ENCODE assay signal across 8 mouse cellular contexts in the genomic region with DNA sequence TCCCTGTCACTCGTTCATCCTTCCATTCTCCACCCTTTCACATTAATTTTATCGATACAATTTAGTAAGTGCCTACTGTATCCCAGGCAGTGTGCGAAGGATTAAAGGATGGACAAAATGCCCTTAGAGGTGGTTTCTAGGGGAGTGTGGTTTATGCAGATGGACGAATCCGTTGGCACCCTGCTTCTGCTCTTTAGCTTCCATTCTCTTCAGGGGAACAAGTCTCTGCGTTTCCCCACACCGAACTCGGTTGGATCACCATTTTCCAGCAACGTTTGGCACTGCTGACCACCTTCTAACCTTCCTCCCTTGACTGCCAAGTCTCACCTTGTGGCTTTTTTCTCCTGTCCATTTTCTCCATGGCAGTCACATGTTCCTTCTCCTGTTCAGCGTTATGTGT. TPM values are rescaled to one million over a fixed set of nuclear protein-coding genes. Genes with fewer than 3 reads are reported as not detected.
A peak's percentile ranks its signal among the peaks of the same experiment; 100 is the strongest.
DNase-seq lines count a peak whose midpoint lies in the region; ATAC-seq lines count a peak whose summit lies in the region.

No protein-coding gene starts in this region.

- no peaks in the 10 kb centered on the region for H3K27me3 ChIP-seq in neural tube, embryonic 11.5 days (ENCODE audit: control insufficient read depth, insufficient read depth, low read length)
- H3K27me3 ChIP-seq in limb, embryonic 13.5 days = no peaks in the 10 kb centered on the region
- H3K27me3 ChIP-seq in stomach, embryonic 15.5 days (replicated peaks) = no peaks in the 10 kb centered on the region

- no peaks in the 10 kb centered on the region for H3K9me3 ChIP-seq in neural tube, embryonic 11.5 days (ENCODE audit: control insufficient read depth, low read length)
- no peaks in the 10 kb centered on the region for H3K9me3 ChIP-seq in limb, embryonic 13.5 days
- H3K9me3 ChIP-seq in stomach, embryonic 15.5 days = no peaks in the 10 kb centered on the region

- H3K27ac ChIP-seq in neural tube, embryonic 11.5 days (ENCODE audit: low read depth, low read length) = peak overlapping the region; percentile 54
- peak overlapping the region; percentile 91; the same call in 1 of the 2 replicates for H3K27ac ChIP-seq in limb, embryonic 13.5 days
- H3K27ac ChIP-seq in stomach, embryonic 15.5 days = peak overlapping the region; percentile 82; the same call in 1 of the 2 replicates

- no peak for ATAC-seq in cerebellum, adult (ENCODE audit: insufficient number of reproducible peaks, low FRiP score, low TSS enrichment)
- no peak for ATAC-seq in neural tube, embryonic 11.5 days (ENCODE audit: insufficient read depth, low FRiP score, low TSS enrichment)
- ATAC-seq in limb, embryonic 13.5 days (ENCODE audit: low FRiP score, low read depth) = no peak
- ATAC-seq in stomach, embryonic 15.5 days (ENCODE audit: insufficient read depth, low FRiP score, low read depth) = no peak

- peaks cover 6% of the 10 kb centered on the region for H3K4me1 ChIP-seq in neural tube, embryonic 11.5 days (ENCODE audit: control insufficient read depth, insufficient read depth, low read length)
- peaks cover 31% of the 10 kb centered on the region for H3K4me1 ChIP-seq in limb, embryonic 13.5 days
- peaks cover 3% of the 10 kb centered on the region; the same call in 1 of the 2 replicates for H3K4me1 ChIP-seq in stomach, embryonic 15.5 days

- H3K9ac ChIP-seq in neural tube, embryonic 11.5 days (ENCODE audit: low read length) = peak overlapping the region; percentile 92
- peak overlapping the region; percentile 96 for H3K9ac ChIP-seq in limb, embryonic 13.5 days
- H3K9ac ChIP-seq in stomach, embryonic 15.5 days = peak overlapping the region; percentile 83; the same call in 1 of the 2 replicates

- WGBS in neural tube, embryonic 11.5 days = 17% methylated on average over 10 of the region's 10 CpGs
- WGBS in limb, embryonic 13.5 days = 18% methylated on average over 10 of the region's 10 CpGs
- 11% methylated on average over 10 of the region's 10 CpGs for WGBS in stomach, embryonic 15.5 days

- H3K4me3 ChIP-seq in neural tube, embryonic 11.5 days (ENCODE audit: low read depth, low read length) = peak overlapping the region; percentile 90
- peak overlapping the region; percentile 91 for H3K4me3 ChIP-seq in limb, embryonic 13.5 days
- peak overlapping the region; percentile 93 for H3K4me3 ChIP-seq in stomach, embryonic 15.5 days (replicated peaks)

- H3K36me3 ChIP-seq in neural tube, embryonic 11.5 days (ENCODE audit: control insufficient read depth, insufficient read depth, low read length) = peaks cover 7% of the 10 kb centered on the region; the same call in 1 of the 2 replicates
- H3K36me3 ChIP-seq in limb, embryonic 13.5 days = peaks cover 67% of the 10 kb centered on the region
- H3K36me3 ChIP-seq in stomach, embryonic 15.5 days = peaks cover 26% of the 10 kb centered on the region

- DNase-seq in cerebellum, adult 9-11 months = peak; percentile 48
- no peak for DNase-seq in neural tube, embryonic 11.5 days (ENCODE audit: low spot score)
- DNase-seq in neural tube, embryonic 10.5 days (ENCODE audit: extremely low spot score, low spot score) = no peak
- no peak for DNase-seq in urinary bladder, postnatal 36 days (ENCODE audit: low spot score in 2 of 2)
- no peak for DNase-seq in layer of hippocampus, adult 11-12 months (ENCODE audit: low spot score)

- peak overlapping the region; percentile 100 for H3K4me2 ChIP-seq in neural tube, embryonic 11.5 days (ENCODE audit: low read depth)
- peak overlapping the region; percentile 96 for H3K4me2 ChIP-seq in limb, embryonic 13.5 days (replicated peaks)
- peak overlapping the region; percentile 94 for H3K4me2 ChIP-seq in stomach, embryonic 15.5 days

RNA-seq across cellular contexts. Expression of a gene that starts 0.4 kb away (rescaled TPM):
- 45.8 and 47.2 TPM in 2 replicates for polyA plus RNA-seq in neural tube, embryonic 11.5 days (2014; fragmentation: Nextera tagmentation; extraction: Ambion mirVana)
- 79.1 and 86.2 TPM in 2 replicates for polyA plus RNA-seq in limb, embryonic 13.5 days (2015; fragmentation: Nextera tagmentation; extraction: Ambion mirVana)
- 45.5 and 48.6 TPM in 2 replicates for polyA plus RNA-seq in stomach, embryonic 15.5 days (2015; fragmentation: Nextera tagmentation; extraction: Ambion mirVana)

RNA-seq across cellular contexts. Expression of a gene that starts 12.6 kb away (rescaled TPM):
- 29.1 and 31.1 TPM in 2 replicates for polyA plus RNA-seq in neural tube, embryonic 11.5 days (2014; fragmentation: Nextera tagmentation; extraction: Ambion mirVana)
- polyA plus RNA-seq in limb, embryonic 13.5 days (2015; fragmentation: Nextera tagmentation; extraction: Ambion mirVana) = 46.7 and 50.4 TPM in 2 replicates
- polyA plus RNA-seq in stomach, embryonic 15.5 days (2015; fragmentation: Nextera tagmentation; extraction: Ambion mirVana) = 27.7 and 30.4 TPM in 2 replicates

RNA-seq across cellular contexts. Expression of a gene that starts 19.2 kb away (rescaled TPM):
- not detected in 2 replicates for polyA plus RNA-seq in neural tube, embryonic 11.5 days (2014; fragmentation: Nextera tagmentation; extraction: Ambion mirVana)
- polyA plus RNA-seq in limb, embryonic 13.5 days (2015; fragmentation: Nextera tagmentation; extraction: Ambion mirVana) = 0.24 and 0.27 TPM in 2 replicates
- polyA plus RNA-seq in stomach, embryonic 15.5 days (2015; fragmentation: Nextera tagmentation; extraction: Ambion mirVana) = 0.13 TPM in 1 of 2 replicates, not detected in the other

RNA-seq across cellular contexts. Expression of a gene that starts 21.0 kb away (rescaled TPM):
- 171 and 179 TPM in 2 replicates for polyA plus RNA-seq in neural tube, embryonic 11.5 days (2014; fragmentation: Nextera tagmentation; extraction: Ambion mirVana)
- 139 TPM in 2 replicates for polyA plus RNA-seq in limb, embryonic 13.5 days (2015; fragmentation: Nextera tagmentation; extraction: Ambion mirVana)
- 111 and 113 TPM in 2 replicates for polyA plus RNA-seq in stomach, embryonic 15.5 days (2015; fragmentation: Nextera tagmentation; extraction: Ambion mirVana)

RNA-seq across cellular contexts. Expression of a gene that starts 22.7 kb away (rescaled TPM):
- polyA plus RNA-seq in neural tube, embryonic 11.5 days (2014; fragmentation: Nextera tagmentation; extraction: Ambion mirVana) = 3.3 and 4.5 TPM in 2 replicates
- 16.1 and 17.6 TPM in 2 replicates for polyA plus RNA-seq in limb, embryonic 13.5 days (2015; fragmentation: Nextera tagmentation; extraction: Ambion mirVana)
- polyA plus RNA-seq in stomach, embryonic 15.5 days (2015; fragmentation: Nextera tagmentation; extraction: Ambion mirVana) = 3.6 and 4.6 TPM in 2 replicates
